Mouse (Mus musculus) left cerebral cortex, adult 8-10 months (tissue): ENCODE results near the gene Srsf3. TPM values are rescaled to one million over a fixed set of nuclear protein-coding genes. Genes with fewer than 3 reads are reported as not detected.
"Not testable (repeated sequence)": the region's sequence is repeated elsewhere in the genome, so short reads cannot be mapped to it uniquely, and the experiment has no call there.

ENCODE experiments used
- DNase-seq, 2 experiments: peaks; one replicate each; pipeline ENCODE4 v3.0.0; 2022; ENCODE audit warnings: low spot score in 2 of 2
- total RNA-seq, 4 experiments: library from RNA; stranded (reverse); gene quantifications; 2 replicates each; pipeline ENCODE4 v1.2.4; 2022

Gene Srsf3
- total RNA-seq = 100 to 1,000 TPM; 101 to 142 (median 115) TPM

DNA sequence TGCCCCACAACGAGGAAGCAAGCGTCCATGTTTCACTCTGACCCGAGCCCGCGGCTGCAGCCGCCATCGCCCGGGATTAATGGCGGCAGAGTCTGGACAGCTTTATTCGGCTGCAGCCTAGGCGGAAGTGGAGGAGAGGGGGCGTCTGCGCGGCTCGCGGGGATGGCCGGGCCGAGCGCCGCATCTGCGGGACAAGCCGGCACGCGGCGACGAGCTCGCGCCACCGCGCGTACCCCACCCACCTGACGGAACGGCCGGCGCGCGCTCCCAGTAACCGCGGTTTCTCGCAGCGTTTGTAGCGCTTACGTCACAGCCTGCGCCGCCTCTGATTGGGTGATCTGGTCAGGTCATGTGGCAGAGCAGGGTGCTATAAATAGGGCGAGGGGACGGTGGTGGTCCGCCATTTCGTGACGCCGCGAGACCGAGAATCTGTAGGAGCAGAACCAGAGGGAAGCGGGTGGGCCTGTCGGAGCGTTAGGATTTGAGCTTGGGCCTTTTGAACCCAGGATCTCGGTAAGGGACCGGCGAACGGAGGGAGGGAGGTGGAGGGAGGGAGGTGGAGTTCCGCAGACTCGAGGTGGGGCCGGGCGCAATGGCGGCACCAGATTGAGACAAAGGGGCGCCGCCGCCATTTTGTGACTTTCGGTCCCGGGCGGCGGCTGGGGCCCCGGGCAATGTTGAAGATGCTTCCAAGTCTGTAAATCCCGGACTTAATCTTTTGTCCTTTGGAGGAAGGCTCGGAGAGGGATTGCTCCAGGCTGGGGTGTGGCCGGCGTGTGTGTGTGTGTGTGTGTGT, at the start of gene Srsf3:
TSS of gene Srsf3 (plus strand) at position 355 of the 796 bp plus-strand sequence.
- DNase-seq = peak; percentile 98

- DNase-seq = no peak
Observed at GRCm38 (mm10) chr17:28984724-28985420, 47.6 kb upstream of the Srsf3 start.

DNA sequence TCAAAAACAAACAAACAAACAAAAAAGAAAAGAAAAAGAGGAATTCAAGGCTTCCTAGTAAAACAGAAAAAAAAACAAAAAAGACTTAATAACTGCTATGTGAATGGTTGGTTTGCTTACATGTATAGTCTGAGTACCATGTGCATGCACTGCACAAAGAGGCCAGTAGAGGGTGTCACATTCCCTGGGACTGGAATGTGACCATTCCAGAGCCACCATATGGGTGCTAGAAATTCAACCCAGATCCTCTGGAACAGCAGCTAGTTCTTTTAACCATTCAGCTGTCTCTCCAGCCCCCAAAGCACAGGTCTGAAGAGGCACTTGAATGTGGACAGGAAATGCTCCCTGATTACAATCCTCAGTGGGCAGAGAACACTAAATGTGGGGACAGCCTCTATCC, 45.6 kb upstream of the Srsf3 start:
- DNase-seq = no peak

DNA sequence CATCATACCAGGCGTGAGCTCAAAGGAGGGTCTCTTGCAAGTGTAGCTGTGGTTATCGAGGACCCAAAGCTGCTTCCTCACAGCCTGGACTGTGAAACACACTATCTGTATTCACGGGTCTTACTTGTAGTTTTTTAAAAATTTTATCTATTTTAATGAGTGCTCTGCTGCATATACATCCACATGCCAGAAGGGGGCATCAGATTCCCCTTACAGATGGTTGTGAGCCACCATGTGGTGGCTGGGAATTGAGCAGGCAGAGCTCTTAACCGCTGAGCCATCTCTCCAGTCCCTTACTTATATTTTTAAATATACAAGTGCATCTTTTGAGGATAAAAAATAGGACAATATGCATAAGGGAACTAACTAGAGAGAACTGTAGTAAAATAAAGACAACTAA, 44.7 kb upstream of the Srsf3 start:
- DNase-seq = no peak

- DNase-seq = no peak
Observed at GRCm38 (mm10) chr17:28988291-28988690, 44.1 kb upstream of the Srsf3 start.

- no peak for DNase-seq
Observed at GRCm38 (mm10) chr17:28988996-28989395, 43.4 kb upstream of the Srsf3 start.

GRCm38 (mm10) chr17:28990060-28990459, 42.4 kb upstream of the Srsf3 start:
- DNase-seq = no peak

DNA sequence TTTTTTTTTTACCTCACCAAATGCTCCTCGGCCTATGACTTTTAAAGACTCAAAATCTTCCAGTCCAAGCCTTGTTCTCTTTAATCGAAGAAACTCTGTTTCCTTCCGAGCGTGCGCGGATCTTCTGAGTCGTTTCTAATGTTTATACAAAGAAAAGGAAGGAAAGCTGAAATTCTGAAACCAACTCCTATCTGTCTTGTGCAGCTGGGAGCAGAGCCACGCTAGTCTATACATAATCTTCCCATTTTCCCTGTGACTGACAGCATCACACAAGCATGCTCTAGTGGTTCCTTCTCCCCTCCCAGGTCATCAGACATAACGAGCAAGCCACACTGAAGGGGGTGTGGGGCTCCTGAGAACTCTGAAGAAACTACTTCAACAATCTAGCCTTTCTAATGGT, 41.1 kb upstream of the Srsf3 start:
- no peak for DNase-seq

DNA sequence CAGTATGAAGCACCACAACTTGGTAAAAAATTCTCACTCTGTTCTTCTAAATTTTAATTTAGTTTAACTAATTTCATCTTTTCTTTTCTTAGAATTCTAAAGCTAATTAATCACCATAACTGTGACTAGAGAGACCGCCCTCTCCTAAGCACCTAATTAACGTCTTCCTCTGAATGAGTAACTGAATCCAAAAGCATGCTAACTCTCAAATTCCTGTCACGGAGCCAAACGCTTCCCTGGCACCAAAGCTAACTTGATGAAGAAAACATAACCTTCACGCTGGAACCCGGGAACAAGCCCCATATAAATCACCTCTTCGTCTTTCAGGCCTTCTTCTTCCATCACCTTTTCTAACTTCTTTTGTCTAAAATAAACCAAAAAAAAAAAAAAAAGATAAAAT, 40.3 kb upstream of the Srsf3 start:
- DNase-seq = no peak

- not testable (repeated sequence) for DNase-seq
Observed at GRCm38 (mm10) chr17:28993004-28993403, 39.4 kb upstream of the Srsf3 start.

DNA sequence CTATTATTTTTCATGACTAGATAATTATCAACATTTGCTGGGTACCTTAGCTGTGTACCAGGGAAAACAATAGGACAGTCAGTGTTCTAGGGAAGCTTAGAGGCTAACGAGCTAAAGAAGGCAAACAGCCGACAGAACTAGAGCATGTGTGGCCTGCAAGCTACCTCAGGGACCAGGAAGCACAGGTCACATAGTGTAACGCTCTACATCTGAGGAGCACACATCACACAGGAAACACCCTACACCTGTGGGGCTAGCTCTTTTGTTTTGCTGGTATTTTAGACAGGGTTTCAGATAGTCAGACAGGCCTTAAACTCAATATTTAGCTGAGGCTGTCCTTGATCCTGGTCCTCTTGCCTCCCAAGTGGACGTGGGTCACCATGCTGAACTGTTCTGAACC, 37.8 kb upstream of the Srsf3 start:
- DNase-seq = no peak

DNA sequence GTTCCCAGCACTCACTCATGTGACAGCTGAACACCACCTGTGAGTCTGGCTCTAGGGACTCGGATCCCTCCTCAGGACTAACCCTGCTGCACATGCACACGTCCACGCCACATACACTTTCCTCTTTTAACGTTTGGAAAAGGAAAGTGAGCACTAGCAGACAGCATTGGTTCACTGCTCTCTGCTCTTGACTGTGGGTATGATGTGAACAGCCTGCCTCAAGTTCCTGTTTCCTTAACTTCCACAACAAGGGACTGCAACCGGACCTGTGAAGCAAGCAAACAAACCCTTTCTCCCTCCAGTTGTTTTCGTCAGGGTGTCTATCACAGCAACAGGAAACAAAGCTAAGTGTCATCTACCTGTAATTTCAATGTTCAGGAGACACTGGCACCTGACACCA, 32.0 kb upstream of the Srsf3 start:
- no peak for DNase-seq

GRCm38 (mm10) chr17:29003740-29004139, 28.7 kb upstream of the Srsf3 start:
- no peak for DNase-seq

DNA sequence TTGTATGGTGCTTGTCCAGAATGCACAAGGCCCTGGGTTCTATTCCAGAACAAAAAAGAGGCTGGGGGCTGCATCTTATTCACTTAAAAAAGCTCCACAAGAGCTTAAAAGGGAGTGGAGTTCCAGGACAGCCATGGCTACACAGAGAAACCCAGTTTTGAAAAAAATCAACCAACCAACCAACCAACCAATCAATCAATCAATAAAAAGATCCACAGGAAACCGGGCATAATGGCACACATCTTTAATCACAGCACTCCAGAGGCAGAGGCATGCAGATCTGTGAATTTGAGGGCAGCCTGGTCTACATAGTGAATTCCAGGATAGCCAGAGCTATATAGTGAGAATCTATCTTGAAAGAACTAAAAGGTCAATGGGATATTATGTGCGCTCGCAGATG, 27.4 kb upstream of the Srsf3 start:
- no peak for DNase-seq

DNA sequence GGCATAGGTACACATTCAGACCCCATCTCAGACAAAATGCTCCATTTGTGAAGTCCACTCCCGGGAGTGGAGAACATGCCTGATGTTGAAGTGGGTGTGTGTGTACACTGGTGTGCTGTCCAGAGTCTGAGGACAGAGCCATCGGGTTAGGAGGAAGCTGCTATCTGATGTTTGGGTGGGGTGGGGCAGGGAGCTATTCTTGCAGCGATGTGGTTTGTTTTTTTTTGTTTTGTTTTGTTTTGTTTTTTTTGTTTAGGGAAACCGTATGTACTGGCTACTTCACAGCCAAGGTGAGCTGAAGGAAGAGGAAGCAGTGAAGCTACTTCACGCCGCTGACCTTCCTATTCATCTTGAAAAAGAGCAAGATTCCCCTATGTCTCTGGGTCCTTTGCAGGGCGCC, 25.6 kb upstream of the Srsf3 start:
- DNase-seq = no peak

DNA sequence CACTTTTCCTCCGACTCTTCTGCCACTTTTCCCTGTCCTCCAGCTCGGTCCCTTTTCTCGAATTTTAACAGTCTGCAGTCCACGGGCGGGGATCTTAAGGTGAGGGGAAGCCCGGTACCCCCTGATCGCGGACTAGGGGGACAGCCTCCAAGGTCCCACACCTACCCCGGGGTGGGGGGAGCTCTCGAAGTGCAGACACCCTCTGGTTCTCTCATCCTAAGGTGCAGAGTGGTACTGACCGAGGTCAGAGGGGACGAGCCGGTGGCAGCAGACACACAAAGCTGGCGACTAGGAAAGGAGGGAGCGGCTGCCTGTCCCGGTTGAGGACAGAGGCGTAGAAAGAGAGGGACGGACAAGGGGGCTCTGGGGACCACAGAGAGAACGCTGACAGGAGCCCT, 25.2 kb upstream of the Srsf3 start:
- peak in 1 of 2 experiments; percentile 14 for DNase-seq

- peak; percentile 85 to 89 for DNase-seq
Observed at GRCm38 (mm10) chr17:29007641-29008325, 24.6 kb upstream of the Srsf3 start, which contains the start of gene Stk38. Stk38 (minus strand) TSS chr17:29007995.

DNA sequence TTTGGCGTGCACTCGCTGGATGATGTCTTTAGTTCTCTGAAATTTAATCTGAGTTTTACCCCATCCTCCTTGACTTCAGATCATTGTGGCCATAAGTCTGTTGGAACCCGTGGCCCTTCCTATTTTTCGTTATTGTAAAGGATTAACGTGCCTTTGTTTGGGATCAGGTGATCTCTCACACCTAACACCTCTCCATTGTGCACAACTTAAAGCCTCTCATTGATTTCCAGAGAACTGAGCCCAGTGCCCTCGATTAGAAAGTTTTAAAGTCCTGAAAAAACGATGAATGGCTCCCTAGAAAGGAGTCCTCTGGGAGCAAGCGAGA, 24.1 kb upstream of the Srsf3 start:
- DNase-seq = no peak

DNA sequence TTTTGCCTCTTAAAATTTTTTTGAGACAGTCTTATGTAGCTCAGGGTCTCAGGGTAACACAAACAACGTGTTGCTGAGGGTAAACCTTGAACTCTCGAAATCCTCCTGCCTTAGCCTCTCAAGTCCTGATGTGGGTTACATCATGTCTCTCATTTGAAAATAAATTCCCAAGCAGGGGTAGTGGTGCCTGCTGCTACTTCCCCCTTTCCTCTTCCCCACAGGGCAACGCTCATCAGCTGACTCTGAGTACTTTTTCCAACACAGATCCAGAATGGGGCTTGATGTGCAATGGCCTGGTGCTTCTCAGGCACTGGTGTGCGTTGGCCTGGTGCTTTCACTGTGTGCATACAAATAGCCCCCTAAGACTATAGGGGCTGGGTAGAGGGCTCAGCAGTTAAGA, 23.2 kb upstream of the Srsf3 start:
- DNase-seq = no peak

GRCm38 (mm10) chr17:29014235-29014634, 18.2 kb upstream of the Srsf3 start:
- no peak for DNase-seq

- DNase-seq = no peak
Observed at GRCm38 (mm10) chr17:29015638-29016037, 16.8 kb upstream of the Srsf3 start.

- DNase-seq = no peak
Observed at GRCm38 (mm10) chr17:29016705-29017104, 15.7 kb upstream of the Srsf3 start.
